Mouse (Mus musculus) spleen, postnatal 36 days (tissue): ENCODE data around the gene Cxcr5.
A peak's percentile ranks its signal among the peaks of the same experiment; 100 is the strongest.

Experiments used
- DNase-seq, 2 experiments: peaks; one replicate each; pipeline ENCODE4 v3.0.0; 2022; ENCODE audit warnings: low spot score in 2 of 2, mixed read lengths in 1 of 2

The Cxcr5 gene

DNA sequence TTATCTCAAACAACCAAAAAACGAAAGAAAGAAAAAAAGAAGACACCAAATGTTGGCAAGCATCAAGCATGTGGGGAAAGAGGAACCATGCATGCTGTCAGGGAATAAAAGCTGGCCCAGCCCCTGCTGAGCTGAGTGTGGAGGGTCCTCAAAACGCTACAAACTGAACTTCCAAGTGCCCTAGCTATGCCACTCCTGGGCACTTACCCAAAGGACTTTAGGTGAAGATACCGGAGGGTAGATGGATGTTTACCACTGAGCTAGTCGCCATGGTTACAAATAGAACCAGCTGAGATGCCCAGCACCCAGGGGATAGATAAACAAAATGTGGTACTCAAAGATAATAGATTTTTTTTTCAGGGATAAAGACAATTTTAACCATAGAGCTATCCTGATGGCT is at the start of gene Cxcr5:
Cxcr5 (minus strand) TSS at position 281 of the 400 bp plus-strand sequence.
- peak in 1 of 2 experiments; percentile 32 for DNase-seq

DNA sequence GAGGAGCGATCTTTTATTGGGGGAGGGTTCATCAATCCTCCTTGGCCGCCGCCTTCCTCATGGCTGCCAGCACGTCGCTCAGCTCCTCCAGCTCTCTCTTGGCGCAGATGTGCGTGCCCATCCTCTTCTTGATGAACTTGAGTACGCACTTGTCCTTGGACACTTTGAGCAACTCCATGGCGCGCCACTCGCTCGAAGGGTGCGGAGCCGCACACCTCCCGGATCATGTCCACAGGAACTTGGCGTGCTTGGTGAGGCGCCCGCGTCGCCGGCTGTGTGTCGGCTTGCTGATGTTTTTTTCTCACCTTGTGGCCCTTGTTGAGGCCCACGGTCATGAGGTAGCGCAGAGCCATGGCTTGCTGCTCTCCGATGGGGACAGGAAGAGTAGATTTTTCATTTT is 48.7 kb upstream of the Cxcr5 start:
- DNase-seq, result no peak

DNA sequence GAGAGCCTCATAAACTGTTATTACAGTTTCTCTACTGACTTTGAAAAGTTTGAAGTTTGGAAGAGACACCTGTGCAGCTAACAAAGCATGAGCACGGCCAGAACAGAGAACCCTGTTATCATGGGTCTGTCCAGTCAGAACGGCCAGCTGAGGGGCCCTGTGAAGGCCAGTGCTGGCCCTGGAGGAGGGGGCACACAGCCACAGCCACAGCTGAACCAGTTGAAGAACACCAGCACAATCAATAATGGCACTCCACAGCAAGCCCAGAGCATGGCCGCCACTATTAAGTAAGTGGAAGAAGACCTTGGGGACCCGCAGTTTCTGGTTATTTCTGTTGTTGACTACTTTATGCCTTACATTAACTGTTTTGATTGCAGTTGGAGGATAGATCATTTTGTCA is 45.6 kb upstream of the Cxcr5 start:
- no peak for DNase-seq

DNA sequence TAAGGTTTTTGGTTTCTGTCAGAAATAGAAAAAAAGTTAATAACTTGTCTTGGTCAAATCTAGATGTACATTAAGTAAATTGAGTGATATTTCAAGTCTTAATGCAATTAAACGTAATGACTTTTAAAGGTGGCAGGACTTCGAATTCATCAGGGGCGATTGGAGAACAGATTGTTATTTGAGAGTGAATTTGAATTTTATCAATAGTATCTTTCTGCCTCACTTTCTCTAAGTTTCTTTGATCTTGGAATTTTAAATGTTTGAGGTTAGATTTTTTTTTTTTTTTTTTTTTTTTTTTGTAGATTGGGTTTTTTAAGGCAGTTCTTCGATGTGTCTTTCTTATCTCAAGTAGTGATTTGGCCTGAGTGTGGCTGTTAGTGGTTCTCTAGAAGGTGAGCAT is 45.0 kb upstream of the Cxcr5 start:
- no peak for DNase-seq

- DNase-seq, result peak; percentile 32 to 50
Measured at GRCm38 (mm10) chr9:44605616-44606165, 44.0 kb upstream of the Cxcr5 start.

- DNase-seq, result peak; percentile 72 to 76
Measured at GRCm38 (mm10) chr9:44604779-44605615, 43.3 kb upstream of the Cxcr5 start, which contains the start of gene Ddx6. Ddx6 (plus strand) TSS chr9:44604892.

DNA sequence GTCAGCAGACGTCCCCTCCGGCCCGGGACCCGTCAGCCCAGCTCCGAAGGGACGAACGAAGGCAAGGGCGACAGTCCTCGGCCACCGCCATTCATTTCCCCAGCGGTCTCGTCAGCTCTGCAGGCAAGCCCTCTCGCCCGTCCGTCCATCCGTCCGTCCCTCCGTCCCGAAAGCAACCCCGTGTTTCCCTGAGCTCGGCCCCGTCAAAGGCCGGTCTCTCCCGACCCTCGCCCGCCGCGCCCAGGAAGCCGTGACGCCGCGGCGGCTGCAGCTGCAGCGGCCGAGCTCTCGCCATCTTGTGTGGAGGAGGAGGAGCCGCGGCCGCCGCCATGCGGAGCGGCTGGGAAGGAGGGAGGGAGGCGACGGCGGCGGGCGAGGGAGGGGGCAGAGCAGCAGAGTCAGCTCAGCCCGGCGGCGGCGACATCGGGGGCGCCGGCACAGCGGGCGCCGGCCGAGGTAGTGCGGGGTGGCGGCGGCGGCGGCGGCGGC is 42.7 kb upstream of the Cxcr5 start:
- peak; percentile 84 to 85 for DNase-seq

- peak; percentile 62 to 75 for DNase-seq
Measured at GRCm38 (mm10) chr9:44603454-44604289, 42.0 kb upstream of the Cxcr5 start.

GRCm38 (mm10) chr9:44602766-44603165 is 41.1 kb upstream of the Cxcr5 start:
- DNase-seq, result no peak

DNA sequence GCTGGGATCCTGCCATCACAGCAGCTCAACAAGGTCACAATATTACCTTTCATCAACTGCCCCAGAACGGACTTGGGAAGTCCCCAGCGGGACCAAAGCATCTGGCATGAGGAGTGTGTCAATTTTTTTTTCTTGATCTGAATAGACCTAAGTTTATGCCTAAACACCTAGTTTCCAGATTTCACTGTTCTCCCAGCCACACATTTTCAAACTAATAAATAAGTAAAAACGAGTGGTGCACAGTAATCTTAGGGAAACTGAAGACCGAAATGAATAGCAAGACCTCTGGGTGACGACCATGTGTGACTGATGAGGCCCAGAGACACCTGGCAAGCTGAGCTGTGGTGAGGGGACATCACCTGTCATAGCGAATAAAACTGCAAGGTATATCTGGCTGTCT is 39.1 kb upstream of the Cxcr5 start:
- no peak for DNase-seq

DNA sequence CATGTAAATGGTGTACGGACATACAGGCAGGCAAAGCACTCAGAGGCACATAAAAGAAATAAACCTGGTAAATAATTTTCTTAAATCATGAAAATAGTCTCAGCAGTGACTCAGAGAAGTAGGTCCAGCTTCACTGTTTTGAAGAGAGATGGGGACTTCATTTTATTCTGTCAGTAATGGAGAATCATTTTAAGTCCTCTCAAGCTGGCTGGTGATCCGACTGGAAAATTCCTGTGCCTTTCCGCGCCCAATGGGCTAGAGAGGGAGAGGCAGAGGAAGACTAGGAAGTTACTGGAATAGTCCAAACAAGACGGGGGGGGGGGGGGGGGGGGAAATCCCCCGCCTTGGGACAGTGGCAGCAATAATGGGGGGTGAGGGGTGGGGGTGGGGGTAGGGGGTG is 37.9 kb upstream of the Cxcr5 start:
- no peak for DNase-seq

GRCm38 (mm10) chr9:44598899-44599495 is 37.3 kb upstream of the Cxcr5 start:
- no peak for DNase-seq

GRCm38 (mm10) chr9:44597742-44598141 is 36.1 kb upstream of the Cxcr5 start:
- DNase-seq, result no peak

- no peak for DNase-seq
Measured at GRCm38 (mm10) chr9:44595537-44595930, 33.9 kb upstream of the Cxcr5 start.

DNA sequence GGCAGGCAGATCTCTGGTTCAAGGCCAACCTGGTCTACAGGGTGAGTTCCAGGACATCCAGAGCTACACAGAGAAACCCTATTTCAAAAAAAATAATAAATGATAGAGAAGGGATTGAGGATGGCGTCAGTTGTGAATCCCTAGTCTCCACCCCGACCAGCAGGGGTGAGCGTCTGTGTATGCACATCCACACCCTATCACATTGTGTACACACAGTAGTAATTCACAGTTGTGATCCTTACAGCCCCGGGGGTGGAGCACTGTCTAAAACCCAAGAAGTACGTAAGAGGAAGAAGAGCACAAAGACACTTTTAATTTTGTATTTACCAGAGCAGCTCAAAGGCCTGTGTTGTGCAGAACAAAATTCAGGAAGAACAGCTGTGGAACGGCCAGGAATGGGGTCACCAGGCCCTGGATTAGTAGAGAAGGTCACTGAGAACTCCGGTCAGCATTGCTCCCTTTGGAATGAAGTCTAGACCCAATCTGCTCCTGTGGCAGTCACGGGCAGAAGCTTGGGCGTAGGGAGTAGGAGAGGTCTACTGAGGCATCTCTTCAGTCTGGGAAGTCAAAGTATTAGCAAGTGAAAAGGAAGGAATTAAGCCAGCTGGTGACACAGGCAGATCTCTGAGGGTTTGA is 33.3 kb upstream of the Cxcr5 start:
- DNase-seq, result no peak

GRCm38 (mm10) chr9:44593886-44594285 is 32.2 kb upstream of the Cxcr5 start:
- DNase-seq, result no peak

DNA sequence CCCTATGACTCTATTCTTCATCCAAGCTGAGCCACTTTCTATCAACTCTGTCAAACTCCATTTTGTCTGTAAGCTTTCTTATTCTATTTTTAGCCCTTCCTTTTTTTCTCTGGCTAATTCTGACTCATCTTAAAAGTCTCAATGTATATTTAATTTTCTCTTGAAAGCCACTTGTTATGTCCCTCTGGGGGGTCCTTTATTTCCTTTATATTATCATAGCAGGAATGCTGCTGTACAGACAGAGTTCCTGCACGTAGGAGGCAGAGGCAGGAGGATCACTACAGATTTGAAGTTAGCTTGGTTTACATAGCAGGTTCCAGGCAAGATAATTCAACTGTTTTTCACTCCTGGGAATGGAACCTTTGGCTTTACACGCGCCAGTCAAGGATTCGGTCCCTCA is 31.5 kb upstream of the Cxcr5 start:
- no peak for DNase-seq

- no peak for DNase-seq
Measured at GRCm38 (mm10) chr9:44591595-44592188, 30.0 kb upstream of the Cxcr5 start.

GRCm38 (mm10) chr9:44590969-44591368 is 29.3 kb upstream of the Cxcr5 start:
- DNase-seq, result no peak

DNA sequence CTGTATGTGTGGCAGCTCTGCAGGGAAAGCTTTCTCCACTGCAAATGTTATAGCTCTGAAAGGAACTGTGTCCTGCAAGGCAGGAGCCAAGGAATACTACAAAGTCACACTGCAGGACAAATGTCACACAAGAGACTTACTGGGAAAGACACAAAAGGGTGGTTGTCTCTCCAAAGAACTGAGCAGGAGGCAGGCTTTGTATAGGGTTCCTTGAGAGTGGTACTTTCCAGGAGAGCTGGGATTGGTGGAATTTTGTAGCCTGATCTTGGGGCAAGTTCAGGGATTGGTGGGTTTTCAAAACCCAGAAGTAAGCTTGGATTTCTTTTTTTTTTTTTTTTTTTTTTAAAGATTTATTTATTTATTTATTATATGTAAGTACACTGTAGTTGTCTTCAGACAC is 27.4 kb upstream of the Cxcr5 start:
- DNase-seq, result no peak

DNA sequence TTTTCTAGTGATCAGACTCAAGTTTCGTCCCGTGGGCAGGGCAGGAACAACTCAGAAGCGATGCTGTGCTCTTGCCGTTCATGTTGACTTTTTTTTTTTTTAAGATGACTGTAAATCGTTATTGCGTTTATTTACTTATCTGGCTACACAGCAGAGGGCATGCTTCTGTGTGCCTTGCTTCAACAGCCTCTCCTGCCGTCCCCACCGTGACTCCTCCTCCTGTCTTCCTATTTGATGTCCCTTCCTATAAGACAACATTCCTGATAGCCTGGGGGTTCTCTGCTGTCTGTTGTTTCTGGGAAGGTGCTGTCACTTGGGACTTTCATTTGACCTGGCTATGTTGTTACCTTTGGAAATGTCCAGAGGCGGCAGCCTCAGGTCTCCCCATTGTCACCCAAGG is 26.9 kb upstream of the Cxcr5 start:
- no peak for DNase-seq
